Mouse (Mus musculus): Measurements from ENCODE around the gene Atf5. TPM values are rescaled to one million over a fixed set of nuclear protein-coding genes. Genes with fewer than 3 reads are reported as not detected.

Atf5 gene
- polyA plus RNA-seq, 1 experiment from 2014 or later, result 3.4 TPM

DNA sequence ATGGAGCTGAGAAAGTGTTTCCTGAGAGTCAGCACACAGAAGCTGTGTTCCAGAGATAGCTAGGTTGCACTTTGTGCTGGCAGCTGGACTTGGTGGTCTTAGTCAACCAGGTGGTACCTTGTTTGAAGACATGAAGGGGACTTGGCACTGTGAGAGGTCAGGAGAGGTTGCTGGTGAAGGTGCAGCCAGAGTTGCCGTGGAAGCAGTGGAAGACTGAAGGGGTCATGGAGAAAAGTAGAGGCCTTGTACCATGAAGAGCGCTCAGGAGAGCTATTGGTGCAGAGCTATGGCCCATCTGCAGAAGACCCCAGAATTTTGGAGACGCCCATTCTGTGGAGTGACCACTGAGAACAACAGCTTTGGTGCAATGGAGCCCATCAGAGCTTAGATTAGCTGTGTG is 7.0 kb downstream of the Atf5 start:
- Histone ChIP-seq H3K9me3 (ENCODE audit: control insufficient read depth, low read length) (no peaks in the 10 kb centered on the region), H3K4me3 (replicated peaks; ENCODE audit: low read length) (no peak overlapping the region), H3K36me3 (ENCODE audit: control insufficient read depth, insufficient read depth) (no peaks in the 10 kb centered on the region), H3K4me2 (ENCODE audit: low read length) (no peak overlapping the region), H3K4me1 (replicated peaks; ENCODE audit: control insufficient read depth, insufficient read depth, low read length) (no peaks in the 10 kb centered on the region), H3K9ac (replicated peaks; ENCODE audit: low read depth, low read length) (no peak overlapping the region), H3K27me3 (replicated peaks; ENCODE audit: control insufficient read depth, insufficient read depth, low read length) (no peaks in the 10 kb centered on the region; the same call in 1 of the 2 replicates), H3K27ac (ENCODE audit: low read length) (no peak overlapping the region)
- ATAC-seq, result no peak
- WGBS, result 96% methylated on average over 3 of the region's 3 CpGs

DNA sequence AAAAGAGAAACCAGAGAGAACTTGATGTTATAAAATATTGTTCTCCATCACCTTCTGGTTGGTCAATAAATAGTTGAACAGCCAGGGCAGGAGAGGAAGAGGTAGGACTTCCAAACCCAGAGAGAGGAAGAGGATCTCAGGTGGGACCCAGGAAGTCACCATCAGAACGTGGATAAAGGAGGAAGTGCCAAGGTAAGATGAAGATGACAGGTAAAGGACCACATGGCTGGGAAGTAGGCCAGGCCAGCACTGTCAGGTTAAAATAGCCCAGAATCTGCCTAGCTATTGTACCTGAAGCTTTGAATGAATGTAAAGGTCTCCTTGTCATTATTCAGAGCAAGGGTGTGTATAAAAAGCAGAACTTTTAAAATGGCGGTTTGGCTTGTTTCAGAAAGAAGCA is 7.5 kb downstream of the Atf5 start:
- Histone ChIP-seq H3K27ac (ENCODE audit: low read length) (no peak overlapping the region), H3K9ac (replicated peaks; ENCODE audit: low read depth, low read length) (no peak overlapping the region), H3K4me2 (ENCODE audit: low read length) (no peak overlapping the region), H3K27me3 (replicated peaks; ENCODE audit: control insufficient read depth, insufficient read depth, low read length) (no peaks in the 10 kb centered on the region; the same call in 1 of the 2 replicates), H3K4me3 (replicated peaks; ENCODE audit: low read length) (no peak overlapping the region), H3K9me3 (ENCODE audit: control insufficient read depth, low read length) (no peaks in the 10 kb centered on the region), H3K36me3 (ENCODE audit: control insufficient read depth, insufficient read depth) (no peaks in the 10 kb centered on the region), H3K4me1 (replicated peaks; ENCODE audit: control insufficient read depth, insufficient read depth, low read length) (no peaks in the 10 kb centered on the region)
- 83% methylated on average over 2 of the region's 2 CpGs for WGBS
- ATAC-seq, result no peak

DNA sequence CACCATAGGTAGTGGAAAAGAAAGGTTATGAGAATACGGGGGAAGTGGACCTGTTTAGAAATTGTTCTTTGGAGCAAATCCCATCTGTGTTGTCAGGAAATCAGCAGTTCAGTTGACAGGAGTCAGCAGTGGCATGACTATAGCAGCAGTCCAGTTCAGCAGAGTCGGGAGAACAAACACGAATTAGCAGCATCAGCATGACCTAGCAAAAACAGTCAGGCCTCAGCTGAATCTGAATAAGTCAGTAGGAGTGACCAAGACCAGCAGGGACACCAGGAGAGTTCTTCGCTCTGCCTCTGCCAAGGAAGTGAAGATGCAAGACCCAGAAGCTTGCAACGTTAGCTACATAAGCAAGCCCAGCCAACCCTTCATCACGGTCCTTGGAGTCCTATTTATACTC is 23.7 kb downstream of the Atf5 start:
- Histone ChIP-seq H3K9ac (replicated peaks; ENCODE audit: low read depth, low read length) (no peak overlapping the region), H3K9me3 (ENCODE audit: control insufficient read depth, low read length) (0 out of 2 replicates have a peak, but pooled peaks cover 3% of the 10 kb centered on the region), H3K27ac (ENCODE audit: low read length) (no peak overlapping the region), H3K4me3 (replicated peaks; ENCODE audit: low read length) (no peak overlapping the region), H3K36me3 (ENCODE audit: control insufficient read depth, insufficient read depth) (no peaks in the 10 kb centered on the region), H3K4me2 (ENCODE audit: low read length) (no peak overlapping the region), H3K4me1 (replicated peaks; ENCODE audit: control insufficient read depth, insufficient read depth, low read length) (no peaks in the 10 kb centered on the region), H3K27me3 (replicated peaks; ENCODE audit: control insufficient read depth, insufficient read depth, low read length) (no peaks in the 10 kb centered on the region)
- ATAC-seq, result no peak
- 89% methylated on average over 6 of the region's 6 CpGs for WGBS

DNA sequence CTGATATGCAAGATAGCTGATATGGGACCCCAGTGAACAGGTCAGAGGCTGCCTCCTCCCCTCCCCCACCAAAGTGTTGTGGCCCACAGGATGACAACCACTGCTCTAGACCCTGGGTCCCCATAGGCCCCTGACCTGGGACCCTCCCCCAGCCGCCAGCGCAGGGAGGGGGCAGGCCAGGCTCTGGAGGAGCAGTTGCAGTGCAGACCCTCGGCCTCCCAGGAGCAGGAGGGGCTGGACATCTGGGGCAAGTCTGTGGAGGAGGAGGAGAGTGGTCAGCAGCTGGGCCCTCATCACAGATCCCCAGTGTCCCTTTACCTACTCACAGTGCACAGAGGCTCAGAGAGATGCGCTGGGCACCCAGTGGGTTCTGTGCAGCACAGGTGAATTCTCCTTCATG is 26.4 kb downstream of the Atf5 start:
- no peak overlapping the region for H3K4me2 ChIP-seq (ENCODE audit: low read length)
- no peaks in the 10 kb centered on the region for H3K36me3 ChIP-seq (ENCODE audit: control insufficient read depth, insufficient read depth)
- no peak for ATAC-seq
- H3K4me3 ChIP-seq (replicated peaks; ENCODE audit: low read length), result no peak overlapping the region
- H3K27ac ChIP-seq (ENCODE audit: low read length), result no peak overlapping the region
- no peaks in the 10 kb centered on the region for H3K27me3 ChIP-seq (replicated peaks; ENCODE audit: control insufficient read depth, insufficient read depth, low read length)
- WGBS, result 64% methylated on average over 4 of the region's 4 CpGs
- H3K4me1 ChIP-seq (replicated peaks; ENCODE audit: control insufficient read depth, insufficient read depth, low read length), result no peaks in the 10 kb centered on the region
- no peak overlapping the region for H3K9ac ChIP-seq (replicated peaks; ENCODE audit: low read depth, low read length)
- 0 out of 2 replicates have a peak, but pooled peaks cover 3% of the 10 kb centered on the region for H3K9me3 ChIP-seq (ENCODE audit: control insufficient read depth, low read length)

DNA sequence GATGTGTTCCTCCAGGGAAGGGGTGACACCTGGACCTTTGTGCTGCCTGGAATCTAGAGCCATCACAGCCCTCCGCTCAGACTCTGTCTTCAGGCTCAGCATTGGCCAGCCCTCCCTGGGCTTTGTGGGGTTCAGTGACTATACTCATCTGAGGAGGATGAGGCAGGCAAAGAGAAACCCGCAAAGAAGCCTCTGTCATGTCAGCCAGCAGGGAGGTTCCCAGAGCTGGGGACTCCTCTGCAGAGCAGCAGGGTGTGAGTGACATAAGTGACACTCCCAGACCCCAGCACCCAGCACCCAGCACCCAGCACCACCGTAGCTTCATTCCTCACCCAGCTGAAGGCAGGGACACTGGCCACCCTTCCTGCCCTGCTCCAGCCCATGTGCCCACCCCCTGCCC is 26.9 kb downstream of the Atf5 start:
- Histone ChIP-seq H3K27ac (ENCODE audit: low read length) (no peak overlapping the region), H3K36me3 (ENCODE audit: control insufficient read depth, insufficient read depth) (no peaks in the 10 kb centered on the region), H3K9me3 (ENCODE audit: control insufficient read depth, low read length) (0 out of 2 replicates have a peak, but pooled peaks cover 3% of the 10 kb centered on the region), H3K4me2 (ENCODE audit: low read length) (no peak overlapping the region), H3K27me3 (replicated peaks; ENCODE audit: control insufficient read depth, insufficient read depth, low read length) (no peaks in the 10 kb centered on the region), H3K4me1 (replicated peaks; ENCODE audit: control insufficient read depth, insufficient read depth, low read length) (no peaks in the 10 kb centered on the region), H3K4me3 (replicated peaks; ENCODE audit: low read length) (no peak overlapping the region), H3K9ac (replicated peaks; ENCODE audit: low read depth, low read length) (no peak overlapping the region)
- 76% methylated on average over 3 of the region's 3 CpGs for WGBS
- ATAC-seq, result no peak

DNA sequence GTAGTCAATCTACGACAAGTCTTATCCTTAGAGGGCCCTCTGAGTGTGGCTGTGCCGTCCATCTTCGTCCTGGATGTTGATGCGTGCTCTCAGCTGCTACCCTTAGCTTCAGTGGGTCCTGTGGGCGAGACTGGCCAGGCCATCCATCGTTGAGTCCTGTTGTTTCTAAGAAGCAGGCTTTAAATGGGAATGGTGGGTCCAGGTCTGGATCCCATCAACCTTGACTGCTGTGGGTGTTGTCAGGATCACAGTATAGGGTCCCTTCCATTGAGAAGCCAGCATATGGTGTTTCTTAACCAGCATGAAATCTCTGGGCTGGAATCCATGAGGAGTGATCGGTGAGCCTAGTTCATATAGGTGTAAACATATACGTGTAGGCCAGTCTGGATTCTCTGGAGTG is 36.4 kb downstream of the Atf5 start:
- 90% methylated on average over 8 of the region's 8 CpGs for WGBS
- Histone ChIP-seq H3K27me3 (replicated peaks; ENCODE audit: control insufficient read depth, insufficient read depth, low read length) (no peaks in the 10 kb centered on the region), H3K9me3 (ENCODE audit: control insufficient read depth, low read length) (no peaks in the 10 kb centered on the region), H3K36me3 (ENCODE audit: control insufficient read depth, insufficient read depth) (no peaks in the 10 kb centered on the region), H3K4me3 (replicated peaks; ENCODE audit: low read length) (no peak overlapping the region), H3K4me2 (ENCODE audit: low read length) (no peak overlapping the region), H3K4me1 (replicated peaks; ENCODE audit: control insufficient read depth, insufficient read depth, low read length) (no peaks in the 10 kb centered on the region), H3K27ac (ENCODE audit: low read length) (no peak overlapping the region), H3K9ac (replicated peaks; ENCODE audit: low read depth, low read length) (no peak overlapping the region)
- no peak for ATAC-seq

DNA sequence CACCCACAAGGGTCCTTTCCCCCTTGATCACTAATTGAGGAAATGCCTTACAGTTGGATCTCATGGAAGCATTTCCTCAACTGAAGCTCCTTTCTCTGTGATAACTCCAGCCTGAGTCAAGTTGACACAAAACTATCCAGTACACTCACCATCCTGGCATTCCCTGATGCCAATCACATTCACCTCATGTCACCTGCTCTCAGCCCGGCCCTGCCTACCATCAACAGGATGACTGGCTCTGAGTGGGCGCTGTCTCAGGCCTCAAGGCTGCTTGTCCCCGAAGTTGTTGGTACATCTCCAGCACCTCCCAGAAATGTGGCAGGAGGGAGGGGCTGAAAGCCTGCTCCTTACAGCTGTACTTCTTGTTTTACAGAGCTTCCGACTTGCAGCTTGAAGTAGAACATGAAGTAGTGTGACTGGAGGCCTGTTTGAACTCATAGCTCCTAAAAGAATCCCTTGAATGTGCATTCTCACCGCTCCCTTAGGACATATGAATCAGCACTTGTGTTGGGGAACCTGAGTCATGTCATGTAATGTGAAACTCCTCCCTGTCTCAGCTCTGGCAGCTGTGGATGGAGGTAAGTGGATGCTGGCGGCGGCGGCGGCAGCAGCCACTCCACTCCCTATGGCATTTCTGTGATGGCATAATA is 39.5 kb downstream of the Atf5 start:
- Histone ChIP-seq H3K9me3 (ENCODE audit: control insufficient read depth, low read length) (peaks cover 3% of the 10 kb centered on the region; the same call in 1 of the 2 replicates), H3K27ac (ENCODE audit: low read length) (no peak overlapping the region), H3K4me2 (ENCODE audit: low read length) (no peak overlapping the region), H3K9ac (replicated peaks; ENCODE audit: low read depth, low read length) (no peak overlapping the region), H3K27me3 (replicated peaks; ENCODE audit: control insufficient read depth, insufficient read depth, low read length) (no peaks in the 10 kb centered on the region), H3K36me3 (ENCODE audit: control insufficient read depth, insufficient read depth) (peaks cover 3% of the 10 kb centered on the region; the same call in 1 of the 2 replicates), H3K4me1 (replicated peaks; ENCODE audit: control insufficient read depth, insufficient read depth, low read length) (no peaks in the 10 kb centered on the region), H3K4me3 (replicated peaks; ENCODE audit: low read length) (no peak overlapping the region)
- WGBS, result 96% methylated on average over 9 of the region's 9 CpGs
- ATAC-seq, result no peak

DNA sequence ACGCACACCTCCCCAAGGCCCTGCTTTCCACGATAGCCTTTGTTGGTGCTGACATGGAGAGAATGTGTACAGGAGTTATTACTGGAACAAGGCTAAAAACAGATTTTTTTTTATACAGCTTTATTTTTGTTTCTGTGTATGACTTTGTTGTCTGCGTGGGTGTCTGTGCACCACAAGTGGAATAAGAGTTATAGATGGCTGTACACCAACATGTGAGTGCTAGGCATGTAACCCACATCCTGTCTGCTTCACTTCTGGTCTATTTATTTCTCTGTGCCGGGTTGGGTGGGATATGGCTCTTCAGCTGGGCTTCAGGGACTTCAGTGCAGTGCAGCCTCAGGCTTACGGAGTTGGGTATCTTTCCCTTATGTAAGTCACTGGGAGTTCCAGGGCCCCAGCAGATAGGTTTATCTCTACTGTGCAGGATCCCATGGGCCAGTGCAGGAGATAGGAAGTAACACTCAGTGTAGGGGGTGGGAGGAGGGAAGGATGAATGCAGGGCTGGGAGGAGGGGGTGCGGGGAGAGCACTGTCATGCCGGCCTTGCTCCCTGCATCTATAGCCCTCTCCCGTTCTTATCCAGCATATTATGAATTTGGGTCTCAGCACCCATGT is 43.8 kb downstream of the Atf5 start:
- Histone ChIP-seq H3K27ac (ENCODE audit: low read length) (no peak overlapping the region), H3K36me3 (ENCODE audit: control insufficient read depth, insufficient read depth) (peaks cover 10% of the 10 kb centered on the region), H3K4me1 (replicated peaks; ENCODE audit: control insufficient read depth, insufficient read depth, low read length) (no peaks in the 10 kb centered on the region), H3K4me2 (ENCODE audit: low read length) (no peak overlapping the region), H3K27me3 (replicated peaks; ENCODE audit: control insufficient read depth, insufficient read depth, low read length) (no peaks in the 10 kb centered on the region), H3K4me3 (replicated peaks; ENCODE audit: low read length) (no peak overlapping the region), H3K9me3 (ENCODE audit: control insufficient read depth, low read length) (peaks cover 3% of the 10 kb centered on the region; the same call in 1 of the 2 replicates), H3K9ac (replicated peaks; ENCODE audit: low read depth, low read length) (no peak overlapping the region)
- ATAC-seq, result no peak
- WGBS, result 87% methylated on average over 8 of the region's 8 CpGs

DNA sequence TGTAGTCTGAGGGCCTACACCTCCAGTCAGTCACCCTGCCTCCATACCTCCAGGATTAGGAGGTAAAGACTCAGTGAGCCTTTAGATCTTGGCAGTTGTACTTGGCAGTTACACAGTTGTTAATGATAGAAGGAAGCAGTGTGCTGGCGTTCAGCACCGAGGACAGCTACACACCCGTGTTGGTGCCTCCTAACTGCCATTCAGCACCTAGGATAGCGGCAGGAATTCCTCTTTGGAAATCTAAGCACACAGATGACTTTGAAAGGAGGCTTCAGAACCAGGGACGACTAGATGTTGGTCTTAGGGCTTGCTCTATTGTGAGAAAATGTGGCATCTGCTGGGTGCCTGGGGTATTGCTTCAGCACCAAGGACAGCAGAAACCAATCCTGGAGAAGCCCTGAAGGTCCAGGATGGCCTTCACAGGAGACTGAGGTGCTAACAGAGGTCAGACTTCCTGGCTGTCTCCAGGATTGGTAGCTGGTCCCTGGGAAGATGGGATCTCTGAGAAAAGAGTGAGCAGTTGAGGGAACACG is 46.3 kb downstream of the Atf5 start:
- 15% methylated on average over 6 of the region's 6 CpGs for WGBS
- peaks cover 10% of the 10 kb centered on the region for H3K36me3 ChIP-seq (ENCODE audit: control insufficient read depth, insufficient read depth)
- no peak for ATAC-seq

More for the DNA sequence above, 46.3 kb downstream of the Atf5 start:
- H3K27ac ChIP-seq (ENCODE audit: low read length), result no peak overlapping the region
- H3K27me3 ChIP-seq (replicated peaks; ENCODE audit: control insufficient read depth, insufficient read depth, low read length), result no peaks in the 10 kb centered on the region
- H3K9me3 ChIP-seq (ENCODE audit: control insufficient read depth, low read length), result peaks cover 3% of the 10 kb centered on the region; the same call in 1 of the 2 replicates
- H3K4me3 ChIP-seq (replicated peaks; ENCODE audit: low read length), result no peak overlapping the region
- no peak overlapping the region for H3K9ac ChIP-seq (replicated peaks; ENCODE audit: low read depth, low read length)
- no peaks in the 10 kb centered on the region for H3K4me1 ChIP-seq (replicated peaks; ENCODE audit: control insufficient read depth, insufficient read depth, low read length)
- H3K4me2 ChIP-seq (ENCODE audit: low read length), result no peak overlapping the region

All from forebrain, embryonic 16.5 days (tissue).